Mouse (Mus musculus): ENCODE results near the gene Tm4sf5.
"Not testable (repeated sequence)": the region's sequence is repeated elsewhere in the genome, so short reads cannot be mapped to it uniquely, and the experiment has no call there.

The Tm4sf5 gene

GRCm38 (mm10) chr11:70504970-70505369, at the start of gene Tm4sf5:
Gene Tm4sf5, plus strand, starts transcription at chr11:70505244.
- DNase-seq (ENCODE audit: low spot score), result no peak

- peak; percentile 31 for DNase-seq (ENCODE audit: low spot score)
Observed at GRCm38 (mm10) chr11:70458688-70459600, 46.1 kb upstream of the Tm4sf5 start, which contains the start of gene Zmynd15. Gene Zmynd15, plus strand, starts transcription at chr11:70459433.

GRCm38 (mm10) chr11:70459601-70460101, 45.4 kb upstream of the Tm4sf5 start, which contains the start of gene Cxcl16:
Gene Cxcl16, minus strand, starts transcription at chr11:70459984.
- peak; percentile 9 for DNase-seq (ENCODE audit: low spot score)

- DNase-seq (ENCODE audit: low spot score), result no peak
Observed at GRCm38 (mm10) chr11:70463970-70464369, 41.1 kb upstream of the Tm4sf5 start.

- peak; percentile 30 for DNase-seq (ENCODE audit: low spot score)
Observed at GRCm38 (mm10) chr11:70465211-70465610, 39.8 kb upstream of the Tm4sf5 start.

GRCm38 (mm10) chr11:70465824-70466223, 39.2 kb upstream of the Tm4sf5 start:
- peak; percentile 14 for DNase-seq (ENCODE audit: low spot score)

GRCm38 (mm10) chr11:70467902-70468619, 37.0 kb upstream of the Tm4sf5 start:
- DNase-seq (ENCODE audit: low spot score), result no peak

- no peak for DNase-seq (ENCODE audit: low spot score)
Observed at GRCm38 (mm10) chr11:70469764-70470163, 35.3 kb upstream of the Tm4sf5 start.

GRCm38 (mm10) chr11:70472716-70473115, 32.3 kb upstream of the Tm4sf5 start:
- no peak for DNase-seq (ENCODE audit: low spot score)

- DNase-seq (ENCODE audit: low spot score), result not testable (repeated sequence)
Observed at GRCm38 (mm10) chr11:70473291-70473690, 31.8 kb upstream of the Tm4sf5 start.

- DNase-seq (ENCODE audit: low spot score), result no peak
Observed at GRCm38 (mm10) chr11:70474872-70475534, 30.0 kb upstream of the Tm4sf5 start.

GRCm38 (mm10) chr11:70485498-70485897, 19.5 kb upstream of the Tm4sf5 start:
- DNase-seq (ENCODE audit: low spot score), result no peak

GRCm38 (mm10) chr11:70487816-70488215, 17.2 kb upstream of the Tm4sf5 start:
- no peak for DNase-seq (ENCODE audit: low spot score)

- DNase-seq (ENCODE audit: low spot score), result no peak
Observed at GRCm38 (mm10) chr11:70489138-70489537, 15.9 kb upstream of the Tm4sf5 start.

- DNase-seq (ENCODE audit: low spot score), result no peak
Observed at GRCm38 (mm10) chr11:70489684-70490083, 15.4 kb upstream of the Tm4sf5 start.

- DNase-seq (ENCODE audit: low spot score), result no peak
Observed at GRCm38 (mm10) chr11:70499566-70500475, 5.2 kb upstream of the Tm4sf5 start.

GRCm38 (mm10) chr11:70500476-70500812, 4.6 kb upstream of the Tm4sf5 start:
- DNase-seq (ENCODE audit: low spot score), result no peak

- DNase-seq (ENCODE audit: low spot score), result no peak
Observed at GRCm38 (mm10) chr11:70502018-70502417, 3.0 kb upstream of the Tm4sf5 start.

- peak; percentile 82 for DNase-seq (ENCODE audit: low spot score)
Observed at GRCm38 (mm10) chr11:70506385-70506784, 1.3 kb downstream of the Tm4sf5 start.

GRCm38 (mm10) chr11:70506962-70507515, 2.0 kb downstream of the Tm4sf5 start:
- DNase-seq (ENCODE audit: low spot score), result no peak
